Mouse (Mus musculus) midbrain, embryonic 11.5 days (tissue): ENCODE measurements around the gene Ccer2. TPM values are rescaled to one million over a fixed set of nuclear protein-coding genes. Genes with fewer than 3 reads are reported as not detected.

Source experiments
- ATAC-seq: fragments of 200-750 bp; cut with Nextera tagmentation; 2 replicates; pipeline ENCODE4 v1.8.0; 2017; ENCODE audit warnings: moderate TSS enrichment, moderate library complexity; ENCODE audit not compliant: low FRiP score
- DNase-seq: peaks from one replicate; pipeline ENCODE4 v3.0.0; 2015; ENCODE audit warnings: low spot score; ENCODE audit errors: missing footprints
- H3K27ac ChIP-seq: fragments of 300-500 bp; sonication (generic); 2 replicates; pipeline ENCODE4 v1.5.1; 2014; ENCODE audit warnings: low read depth, low read length
- H3K27me3 ChIP-seq: fragments of 300-500 bp; sonication (generic); 2 replicates; pipeline ENCODE4 v1.6.1; 2014; ENCODE audit warnings: mild to moderate bottlenecking, low read length, moderate library complexity, mixed read lengths; ENCODE audit not compliant: control insufficient read depth, insufficient read depth
- H3K36me3 ChIP-seq: fragments of 300-500 bp; sonication (generic); 2 replicates; pipeline ENCODE4 v1.6.1; 2014; ENCODE audit warnings: mild to moderate bottlenecking, low read length, moderate library complexity, mixed read lengths; ENCODE audit not compliant: control insufficient read depth, insufficient read depth
- H3K4me1 ChIP-seq: fragments of 300-500 bp; sonication (generic); 2 replicates; pipeline ENCODE4 v1.6.1; 2014; ENCODE audit warnings: low read length; ENCODE audit not compliant: control insufficient read depth, insufficient read depth
- H3K4me2 ChIP-seq: fragments of 300-500 bp; sonication (generic); 2 replicates; pipeline ENCODE4 v1.6.1; 2014; ENCODE audit warnings: mild to moderate bottlenecking, moderate library complexity
- H3K4me3 ChIP-seq: fragments of 300-500 bp; sonication (generic); 2 replicates; pipeline ENCODE4 v1.5.1; 2014; ENCODE audit warnings: low read depth, low read length
- H3K9ac ChIP-seq: fragments of 300-500 bp; sonication (generic); 2 replicates; pipeline ENCODE4 v1.6.1; 2014; ENCODE audit warnings: low read length
- H3K9me3 ChIP-seq: fragments of 300-500 bp; sonication (generic); 2 replicates; pipeline ENCODE4 v1.6.1; 2016; ENCODE audit warnings: low read length; ENCODE audit not compliant: control insufficient read depth
- WGBS: fragments of 180-500 bp; shearing (Covaris S2); extraction: QIAGEN DNeasy Blood & Tissue Kit; methylation state at CpG from one replicate; pipeline ENCODE4 v1.1.7; 2014; 5-methylcytosine and 5-hydroxymethylcytosine counted together
- polyA plus RNA-seq: library from polyadenylated mRNA; unstranded; fragments of >200 nt; fragmentation: Nextera tagmentation; extraction: Ambion mirVana; gene quantifications from 2 replicates; pipeline ENCODE4 v1.2.1, GENCODE M21; 2014

Ccer2 gene
- polyA plus RNA-seq, 1 experiment from 2014 or later: not detected

GRCm38 (mm10) chr7:28739829-28740228 is 16.1 kb upstream of the Ccer2 start:
- Histone ChIP-seq H3K4me2 (no peak overlapping the region), H3K9me3 (no peaks in the 10 kb centered on the region), H3K36me3 (0 out of 2 replicates have a peak, but pooled peaks cover 3% of the 10 kb centered on the region), H3K4me3 (no peak overlapping the region), H3K27me3 (no peaks in the 10 kb centered on the region), H3K4me1 (peaks cover 10% of the 10 kb centered on the region), H3K27ac (no peak overlapping the region), H3K9ac (no peak overlapping the region)
- DNase-seq: peak; percentile 35
- no peak for ATAC-seq
- 95% methylated on average over 21 of the region's 21 CpGs for WGBS

- DNase-seq (no peak), ATAC-seq (no peak)
- H3K27ac ChIP-seq: no peak overlapping the region
- H3K36me3 ChIP-seq: peaks cover 3% of the 10 kb centered on the region; the same call in 1 of the 2 replicates
- peaks cover 10% of the 10 kb centered on the region for H3K4me1 ChIP-seq
- peak overlapping the region; percentile 73 for H3K9ac ChIP-seq
- WGBS: 48% methylated on average over 9 of the region's 9 CpGs
- no peaks in the 10 kb centered on the region for H3K9me3 ChIP-seq
- peak overlapping the region; percentile 50 for H3K4me3 ChIP-seq
- H3K4me2 ChIP-seq: peak overlapping the region; percentile 84
- H3K27me3 ChIP-seq: no peaks in the 10 kb centered on the region
Observed at GRCm38 (mm10) chr7:28740949-28741348, 15.0 kb upstream of the Ccer2 start.

- peaks cover 5% of the 10 kb centered on the region; the same call in 1 of the 2 replicates for H3K36me3 ChIP-seq
- H3K4me1 ChIP-seq: peaks cover 10% of the 10 kb centered on the region
- peak overlapping the region; percentile 50 for H3K4me3 ChIP-seq
- peak overlapping the region; percentile 73 for H3K9ac ChIP-seq
- 2% methylated on average over 13 of the region's 13 CpGs for WGBS
- H3K4me2 ChIP-seq: peak overlapping the region; percentile 84
- no peak overlapping the region for H3K27ac ChIP-seq
- DNase-seq: no peak
- ATAC-seq: peak; percentile 30
- H3K9me3 ChIP-seq: no peaks in the 10 kb centered on the region
- no peaks in the 10 kb centered on the region for H3K27me3 ChIP-seq
Observed at GRCm38 (mm10) chr7:28741368-28741708, 14.6 kb upstream of the Ccer2 start.

GRCm38 (mm10) chr7:28741709-28742438 is 14.1 kb upstream of the Ccer2 start, which contains the start of the genes Mrps12 and Sars2:
TSS of gene Mrps12 (minus strand) at chr7:28741820.
TSS of gene Sars2 (plus strand) at chr7:28741992.
- Histone ChIP-seq H3K27ac (peak within 1 kb of the TSS; percentile 22; the same call in 1 of the 2 replicates), H3K4me3 (peak within 1 kb of the TSS; percentile 50), H3K4me1 (peaks cover 10% of the 10 kb centered on the region), H3K9me3 (no peaks in the 10 kb centered on the region), H3K9ac (peak within 1 kb of the TSS; percentile 73), H3K4me2 (peak within 1 kb of the TSS; percentile 84), H3K27me3 (no peaks in the 10 kb centered on the region), H3K36me3 (peaks cover 5% of the 10 kb centered on the region; the same call in 1 of the 2 replicates)
- DNase-seq: peak; percentile 99
- peak; percentile 99 for ATAC-seq
- WGBS: 0% methylated on average over 39 of the region's 39 CpGs

- Histone ChIP-seq H3K27ac (no peak overlapping the region), H3K4me1 (no peaks in the 10 kb centered on the region), H3K4me2 (no peak overlapping the region), H3K9ac (no peak overlapping the region), H3K27me3 (no peaks in the 10 kb centered on the region), H3K9me3 (no peaks in the 10 kb centered on the region), H3K4me3 (no peak overlapping the region), H3K36me3 (peaks cover 13% of the 10 kb centered on the region)
- 96% methylated on average over 7 of the region's 7 CpGs for WGBS
- no peak for ATAC-seq
- no peak for DNase-seq
Observed at GRCm38 (mm10) chr7:28749935-28750334, 6.0 kb upstream of the Ccer2 start.

GRCm38 (mm10) chr7:28758623-28759022 is 2.6 kb downstream of the Ccer2 start:
- Histone ChIP-seq H3K9me3 (no peaks in the 10 kb centered on the region), H3K4me2 (no peak overlapping the region), H3K36me3 (peaks cover 6% of the 10 kb centered on the region), H3K4me3 (no peak overlapping the region), H3K9ac (no peak overlapping the region), H3K27ac (no peak overlapping the region), H3K4me1 (peaks cover 6% of the 10 kb centered on the region), H3K27me3 (peaks cover 9% of the 10 kb centered on the region)
- 82% methylated on average over 13 of the region's 13 CpGs for WGBS
- ATAC-seq (no peak), DNase-seq (no peak)

- H3K4me2 ChIP-seq: no peak overlapping the region
- 89% methylated on average over 9 of the region's 9 CpGs for WGBS
- peaks cover 5% of the 10 kb centered on the region; the same call in 1 of the 2 replicates for H3K36me3 ChIP-seq
- H3K9ac ChIP-seq: no peak overlapping the region
- H3K4me3 ChIP-seq: no peak overlapping the region
- no peaks in the 10 kb centered on the region for H3K9me3 ChIP-seq
- peaks cover 7% of the 10 kb centered on the region for H3K4me1 ChIP-seq
- no peaks in the 10 kb centered on the region for H3K27me3 ChIP-seq
- no peak overlapping the region for H3K27ac ChIP-seq
- DNase-seq (no peak), ATAC-seq (no peak)
Observed at GRCm38 (mm10) chr7:28761907-28762306, 5.9 kb downstream of the Ccer2 start.

- Histone ChIP-seq H3K4me1 (peaks cover 15% of the 10 kb centered on the region), H3K36me3 (no peaks in the 10 kb centered on the region; the same call in 1 of the 2 replicates), H3K4me3 (peak overlapping the region; percentile 78), H3K4me2 (no peak overlapping the region; the same call in 1 of the 2 replicates), H3K9ac (no peak overlapping the region), H3K27me3 (no peaks in the 10 kb centered on the region), H3K27ac (no peak overlapping the region), H3K9me3 (no peaks in the 10 kb centered on the region)
- 88% methylated on average over 6 of the region's 6 CpGs for WGBS
- DNase-seq: no peak
- ATAC-seq: no peak
Observed at GRCm38 (mm10) chr7:28765211-28765610, 9.2 kb downstream of the Ccer2 start.

GRCm38 (mm10) chr7:28766173-28766879 is 10.4 kb downstream of the Ccer2 start, which contains the start of gene Sirt2:
TSS of gene Sirt2 (plus strand) at chr7:28766735.
- DNase-seq (peak; percentile 99), ATAC-seq (peak; percentile 99)
- Histone ChIP-seq H3K27me3 (no peaks in the 10 kb centered on the region), H3K9ac (peak within 1 kb of the TSS; percentile 66), H3K9me3 (no peaks in the 10 kb centered on the region), H3K4me1 (peaks cover 15% of the 10 kb centered on the region), H3K4me3 (peak within 1 kb of the TSS; percentile 78), H3K36me3 (no peaks in the 10 kb centered on the region), H3K27ac (no peak within 1 kb of the TSS), H3K4me2 (peak within 1 kb of the TSS; percentile 65)
- under 1% methylated on average over 45 of the region's 45 CpGs for WGBS
